Mouse (Mus musculus): ENCODE results near the gene Dpp3.

- TF ChIP-seq CTCF (IDR thresholded peaks at IDR 0.05) (no peak), POLR2A (IDR thresholded peaks at IDR 0.05; ENCODE audit: insufficient read depth, low read depth, low read length) (no peak), EP300 (IDR thresholded peaks at IDR 0.05; ENCODE audit: insufficient read depth, low read depth, low read length) (no peak)
Observed at GRCm38 (mm10) chr19:4883961-4884360, 44.1 kb downstream of the Dpp3 start.
